Comparison of ENCODE assay signal across 16 mouse cellular contexts in genomic region chr6:90686812-90687211, GRCm38 (mm10).
"Had no signal": no experiment of that assay in that cellular context is flagged by ENCODE, and none has a peak within 500 bp of the region (broad histone marks: within the 10 kb centered on the region; RNA-seq: fewer than 3 reads in every experiment).

No protein-coding gene starts in this region.

- H3K27ac ChIP-seq: neural tube, embryonic 13.5 days; neural tube, embryonic 15.5 days; stomach, embryonic 15.5 days; stomach, postnatal 0 days had no signal

- H3K4me3 ChIP-seq: neural tube, embryonic 13.5 days; neural tube, embryonic 15.5 days; stomach, embryonic 15.5 days had no signal

- DNase-seq: retina, postnatal 1 day; right cerebral cortex, adult 18-20 months; right cerebral cortex, postnatal 14 days; right cerebral cortex, postnatal 25 days; right cerebral cortex, postnatal 4 days; spleen, adult 18-20 months; thymus, adult 18-20 months; thymus, adult 2 months; thymus, postnatal 14 days; thymus, postnatal 25 days; thymus, postnatal 36 days; thymus, postnatal 4 days had no signal
